Mouse (Mus musculus) left cerebral cortex, postnatal 25 days (tissue): ENCODE measurements at regions not wholly inside any gene's neighbourhood (a gene's known extent, or its start where the extent isn't known, plus 50 kb on each side); places are given as distances from the start of the nearest gene placed in this dataset.

ENCODE experiments used
- DNase-seq, 2 experiments: peaks; one replicate each; pipeline ENCODE4 v3.0.0; 2022; ENCODE audit warnings: low spot score in 2 of 2, mixed read lengths in 1 of 2
- intact Hi-C: fragments of 180-260 bp; cut with DNase I; formaldehyde crosslinking; loops from one replicate; pipeline ENCODE4 v1.15.1; 2025

DNA sequence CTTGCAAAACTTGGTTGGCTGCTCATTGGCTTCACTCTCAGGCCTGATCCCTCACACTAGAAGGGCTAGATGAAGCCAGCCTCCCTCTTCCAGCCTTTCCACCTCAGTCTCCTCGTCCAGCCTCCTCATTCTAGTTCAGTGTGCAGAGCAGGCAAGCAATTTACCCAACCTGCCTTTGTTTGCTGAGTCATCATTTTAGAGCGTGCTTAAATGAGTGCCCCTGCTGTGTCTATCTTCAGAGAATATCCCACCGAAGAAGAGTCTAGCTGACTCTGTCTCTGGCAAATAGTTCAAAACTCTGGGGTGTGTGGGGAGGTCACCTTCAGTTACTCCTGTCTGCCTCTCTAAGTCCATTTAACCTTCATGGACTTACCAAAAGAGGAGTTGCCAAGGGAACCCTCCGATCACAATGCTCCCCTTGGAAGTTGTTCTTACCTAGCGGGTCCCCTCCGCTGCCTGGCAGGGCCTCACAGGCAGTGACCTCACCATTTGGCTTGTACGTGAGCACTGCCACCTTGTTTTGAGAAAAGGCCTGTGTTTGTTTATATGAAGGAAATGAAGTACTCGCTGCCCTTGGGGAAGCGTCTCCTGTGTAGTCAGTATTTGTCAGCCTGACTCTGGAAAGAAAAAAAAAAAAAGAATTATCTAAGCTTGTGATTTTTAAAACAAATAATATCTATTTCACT, 175.2 kb upstream of the Irx3 start:
- no peak for DNase-seq
- intact Hi-C loops, result no loop called here

DNA sequence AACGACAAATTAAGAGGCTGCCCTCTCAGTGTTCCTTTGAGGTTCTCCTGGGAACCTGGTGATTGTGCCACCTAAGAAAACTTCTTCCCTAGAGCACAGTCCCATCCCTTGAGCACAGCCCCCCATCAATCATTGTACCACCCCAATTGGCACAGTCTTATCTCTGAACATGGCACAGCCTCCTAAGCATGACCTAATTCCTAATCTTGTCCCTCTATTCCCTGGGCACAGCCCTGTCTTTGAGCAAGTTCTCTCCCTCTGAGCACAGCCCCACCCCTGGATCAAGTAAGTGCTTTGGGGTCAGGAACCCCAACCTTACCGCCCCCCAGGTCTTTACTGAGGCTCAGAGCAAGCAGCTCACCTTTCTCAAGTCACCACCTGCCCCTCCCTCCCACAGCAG, 173.6 kb upstream of the Irx3 start:
- intact Hi-C loops, result no loop called here
- no peak for DNase-seq

DNA sequence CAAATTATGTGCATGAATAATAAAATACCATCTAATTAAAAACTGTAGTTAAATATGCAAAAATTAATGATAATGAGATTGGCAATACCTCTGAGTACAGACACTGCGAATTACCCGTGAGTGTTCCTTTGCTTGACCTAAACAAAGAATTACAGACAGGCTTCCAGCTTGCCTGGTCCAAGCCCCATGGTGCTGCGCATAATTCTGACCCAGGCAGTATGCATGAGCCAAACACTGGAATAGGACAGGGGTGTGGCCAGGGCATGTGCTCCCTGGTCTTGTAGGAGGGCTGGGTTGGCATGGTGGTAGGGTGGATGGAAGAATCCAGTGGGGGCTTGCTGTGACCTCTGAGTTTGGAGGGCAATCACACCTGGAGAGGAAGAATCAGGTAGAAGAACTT, 172.8 kb upstream of the Irx3 start:
- intact Hi-C loops, result no loop called here

DNA sequence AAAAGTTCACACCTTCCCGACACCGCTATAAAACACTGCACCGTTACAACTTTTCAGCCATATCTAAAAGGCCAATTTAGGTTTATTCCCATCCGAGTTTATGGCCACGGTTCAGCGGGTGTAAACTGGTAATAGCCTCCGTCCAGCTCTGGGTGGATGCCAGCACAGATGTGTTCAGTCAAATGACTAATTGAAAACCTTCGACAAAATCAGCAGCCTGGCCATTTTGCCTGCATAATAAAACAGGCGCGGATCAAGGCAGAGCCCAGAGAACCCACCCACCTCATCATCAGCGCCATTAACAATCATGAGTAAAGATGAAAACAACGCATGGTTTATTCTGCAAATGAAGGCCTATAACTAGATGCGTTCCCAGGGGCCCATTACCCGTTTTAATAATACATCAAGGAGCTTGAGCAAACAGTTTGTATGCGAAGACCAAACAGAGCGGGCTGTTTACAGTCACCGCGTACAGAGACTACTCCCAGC, 172.1 kb upstream of the Irx3 start:
- intact Hi-C loops, result no loop called here
- DNase-seq, result no peak

More for the DNA sequence above, 172.8 kb upstream of the Irx3 start:
- DNase-seq, result no peak

DNA sequence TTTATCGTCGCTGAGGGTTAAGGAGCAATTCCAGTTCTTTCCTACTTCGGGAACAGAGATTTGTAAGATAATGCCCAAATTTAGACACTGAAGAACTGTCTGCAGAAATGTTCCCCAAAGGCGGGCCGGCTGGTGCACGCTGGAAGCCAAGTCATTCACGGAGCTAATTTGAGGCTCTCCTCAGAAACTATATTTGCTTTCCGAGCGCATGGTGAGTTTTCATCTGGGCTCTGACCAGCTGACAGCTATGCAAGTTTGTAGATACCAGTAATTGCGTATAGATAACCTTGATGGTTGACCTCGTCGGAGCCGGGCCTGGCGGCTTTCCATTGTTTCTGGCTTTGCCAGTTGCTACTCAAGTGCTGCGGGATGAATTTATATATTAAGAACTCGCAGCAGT, 165.5 kb upstream of the Irx3 start:
- peak; percentile 17 to 69 for DNase-seq
- intact Hi-C loops, result loop anchor here (5.0 kb wide), 1 partner anchor 160 kb away; no protein-coding TSS in a partner anchor

DNA sequence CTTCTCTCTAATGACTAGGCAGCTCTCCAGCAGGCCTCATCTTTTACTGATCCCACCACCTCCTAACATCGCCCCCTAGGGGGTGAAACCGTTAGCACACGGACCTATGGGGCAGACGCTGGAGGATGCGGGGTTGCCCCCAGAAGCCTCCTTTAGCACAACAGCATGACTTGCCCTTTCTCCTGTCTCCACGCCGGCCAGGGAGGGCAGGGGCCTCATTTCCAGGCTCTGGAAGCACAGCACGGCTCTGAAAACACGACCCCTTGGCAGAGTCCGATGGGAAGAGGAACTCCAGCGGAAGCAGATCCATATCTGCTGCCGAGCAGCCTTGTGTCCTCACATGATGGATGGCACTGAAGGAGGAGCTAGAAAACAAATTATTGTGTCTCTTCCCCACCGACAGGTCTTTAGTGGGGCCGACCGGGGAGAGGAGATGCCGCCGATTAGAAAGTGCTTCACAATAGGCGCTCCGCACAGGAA, 165.1 kb upstream of the Irx3 start:
- peak in 1 of 2 experiments; percentile 6 for DNase-seq
- intact Hi-C loops, result loop anchor here (5.0 kb wide), 1 partner anchor 160 kb away; no protein-coding TSS in a partner anchor

DNA sequence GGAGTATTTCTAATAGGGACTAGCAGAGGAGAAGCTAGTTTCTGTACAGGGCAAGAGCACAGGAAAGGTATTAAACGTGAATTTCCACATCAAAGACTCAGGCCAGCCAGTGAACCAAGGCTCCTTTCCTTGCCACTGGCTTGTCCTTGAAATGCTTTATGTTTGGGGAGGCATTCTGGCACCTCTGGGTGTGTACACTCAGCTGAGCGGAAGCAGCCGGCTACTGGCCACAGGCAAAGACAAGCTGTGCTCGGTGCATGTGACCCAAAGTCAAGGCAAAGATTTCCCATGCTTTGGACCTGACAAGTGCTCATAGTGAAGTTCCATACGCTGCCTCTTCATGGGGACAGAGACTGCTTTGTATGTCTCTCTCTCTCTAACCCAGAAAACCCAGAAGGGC, 159.8 kb upstream of the Irx3 start:
- intact Hi-C loops, result no loop called here
- DNase-seq, result no peak

DNA sequence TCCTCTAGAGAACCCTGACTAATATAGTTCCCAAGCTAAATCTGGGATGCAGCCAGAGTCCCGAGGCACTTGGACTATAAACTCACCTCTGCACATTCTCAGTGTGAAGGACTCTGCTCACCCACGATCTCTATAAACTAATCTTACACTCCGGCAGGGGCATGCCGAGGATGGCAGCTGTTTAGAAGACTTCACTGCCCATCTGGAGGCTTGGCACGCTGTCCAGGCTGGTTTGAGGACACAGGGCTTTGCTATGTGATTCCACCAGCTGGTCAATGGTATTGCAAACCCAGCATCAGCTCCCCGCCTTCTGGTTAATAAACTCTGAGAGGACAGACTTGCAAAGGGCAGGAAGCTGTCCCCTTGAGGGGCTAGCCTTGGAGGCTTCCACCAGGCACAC, 153.3 kb upstream of the Irx3 start:
- peak in 1 of 2 experiments; percentile 4 for DNase-seq
- intact Hi-C loops, result no loop called here

DNA sequence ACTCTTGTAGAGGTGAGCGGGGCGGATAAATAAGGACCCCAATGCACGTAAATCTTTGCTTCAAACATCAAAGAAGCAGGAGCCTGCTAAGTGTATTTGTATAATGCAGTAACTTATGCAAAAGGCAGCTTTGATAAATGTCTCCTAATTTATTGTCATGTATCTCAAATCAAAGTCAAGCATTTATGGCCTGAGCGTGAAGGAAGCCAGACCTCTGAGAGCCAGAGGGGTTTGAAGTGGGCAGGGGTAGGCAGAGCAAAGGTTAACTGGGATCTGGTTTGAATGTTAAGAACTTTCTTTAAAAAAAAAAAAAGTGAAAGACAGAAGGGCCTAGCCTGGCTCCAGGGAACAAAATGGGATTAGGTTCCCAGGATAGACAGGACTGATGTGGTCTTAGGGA, 151.1 kb upstream of the Irx3 start:
- DNase-seq, result no peak
- intact Hi-C loops, result no loop called here

DNA sequence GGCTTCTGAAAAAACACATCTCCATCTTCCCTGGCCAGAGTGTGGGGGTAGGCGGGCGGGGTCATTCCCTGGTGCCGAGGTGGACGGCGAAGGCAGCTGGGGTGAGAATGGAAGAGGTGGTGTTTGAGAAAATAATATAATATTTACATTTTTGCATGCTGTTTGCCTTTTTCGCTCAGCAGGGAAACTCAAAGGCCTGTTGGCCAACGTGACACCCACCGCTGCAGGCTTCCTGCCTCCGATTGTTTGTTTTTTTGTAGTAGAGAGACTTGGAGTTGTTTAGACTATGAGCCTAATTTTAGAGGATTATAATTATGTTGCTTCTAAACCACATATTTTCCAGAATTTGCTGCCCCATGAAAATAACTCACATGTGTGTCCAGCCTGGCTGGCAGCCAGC, 147.2 kb upstream of the Irx3 start:
- intact Hi-C loops, result no loop called here
- DNase-seq, result no peak

DNA sequence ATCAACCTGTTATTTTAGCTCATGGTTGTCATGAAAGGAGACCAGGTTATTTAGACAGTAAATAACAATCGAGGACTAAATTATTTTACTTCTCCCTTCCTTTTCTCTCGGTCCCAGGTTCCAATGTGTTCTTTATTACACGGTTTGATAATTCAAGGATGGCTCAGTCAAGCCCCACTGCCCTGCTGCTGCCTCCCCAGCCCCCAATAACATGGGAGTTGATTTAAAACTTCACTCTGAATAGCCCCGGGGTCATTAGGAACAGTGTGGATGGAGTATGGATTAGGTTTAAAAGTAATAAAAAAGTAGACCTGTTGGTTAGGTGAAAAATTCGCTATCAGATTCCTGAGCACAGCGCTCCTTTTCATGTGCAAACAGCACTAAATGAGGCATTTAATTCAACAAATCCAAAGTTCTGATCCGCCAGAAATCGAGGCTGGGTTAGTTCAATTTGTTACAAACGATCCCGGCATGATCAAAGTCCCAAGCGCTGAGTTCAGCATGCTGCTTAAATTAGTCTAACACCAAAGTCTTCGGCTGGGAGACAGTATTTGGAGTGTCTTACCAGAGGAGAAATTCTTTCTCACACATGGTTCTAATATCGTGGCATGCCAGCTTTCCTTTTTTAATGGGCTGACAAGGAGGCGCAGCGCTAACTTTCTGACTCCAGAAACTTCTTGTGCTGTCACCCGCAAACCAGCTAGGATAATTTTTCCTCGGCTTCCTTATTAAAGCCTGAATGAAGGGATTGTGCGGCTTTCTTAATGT, 146.5 kb upstream of the Irx3 start:
- no peak for DNase-seq
- intact Hi-C loops, result no loop called here

DNA sequence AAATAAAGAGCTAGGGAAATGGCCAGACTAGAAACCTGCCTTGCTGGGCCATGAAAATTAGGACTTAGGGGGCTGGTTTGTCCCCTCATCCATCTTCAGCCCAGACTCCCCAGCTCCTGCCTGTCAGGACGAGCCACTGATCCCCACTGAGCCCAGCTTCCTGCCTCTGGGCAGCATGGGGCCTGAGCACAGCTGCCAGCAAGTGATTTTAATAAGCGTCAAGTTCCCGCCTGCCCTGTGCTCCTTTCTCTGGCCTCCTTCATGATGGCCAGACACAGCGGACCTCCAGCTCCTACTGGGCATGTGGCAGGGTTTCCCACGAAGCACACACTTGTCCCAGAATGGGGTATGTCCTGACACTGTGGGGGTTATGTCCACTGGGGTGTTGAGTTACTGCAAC, 139.1 kb upstream of the Irx3 start:
- DNase-seq, result no peak
- intact Hi-C loops, result no loop called here

DNA sequence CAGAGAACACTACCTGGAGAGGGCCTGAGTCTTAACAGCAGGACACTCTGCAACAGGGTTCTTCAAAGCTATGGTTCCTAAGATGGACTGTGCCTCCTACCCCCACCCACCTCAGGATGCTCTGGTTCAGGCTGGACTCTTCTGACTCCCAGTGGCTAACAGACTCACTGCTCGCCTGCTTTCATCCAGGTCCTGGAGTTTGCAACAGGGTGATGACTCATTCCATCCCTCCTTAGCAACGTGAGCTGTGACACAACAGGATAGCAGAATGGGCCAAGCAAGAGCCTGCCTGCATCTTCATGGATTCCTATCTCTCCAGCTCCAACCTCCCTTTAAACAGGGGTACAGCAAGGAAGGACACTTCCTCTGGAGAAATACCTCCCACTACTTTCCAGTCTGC, 135.4 kb upstream of the Irx3 start:
- peak in 1 of 2 experiments; percentile 9 for DNase-seq
- intact Hi-C loops, result no loop called here

DNA sequence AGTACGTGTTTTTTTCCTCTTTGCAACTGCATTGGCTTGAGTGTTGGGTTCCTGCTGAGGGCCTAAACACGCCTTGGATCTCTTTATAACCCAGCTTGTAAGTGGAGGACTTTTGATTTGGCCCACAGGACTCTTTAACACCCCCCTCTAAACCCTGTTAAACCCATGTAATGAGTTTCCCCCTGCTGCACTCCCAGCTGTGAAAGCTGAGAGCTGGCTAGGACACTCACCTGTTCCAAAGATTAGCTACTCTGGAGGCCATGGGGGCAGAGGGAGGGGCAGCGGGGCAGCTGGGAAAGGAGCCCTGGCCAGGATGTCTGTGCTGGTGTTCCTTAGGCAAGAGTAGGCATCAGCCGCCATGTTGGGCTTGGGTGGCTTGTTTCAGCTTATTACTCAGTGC, 128.7 kb upstream of the Irx3 start:
- intact Hi-C loops, result no loop called here
- no peak for DNase-seq

DNA sequence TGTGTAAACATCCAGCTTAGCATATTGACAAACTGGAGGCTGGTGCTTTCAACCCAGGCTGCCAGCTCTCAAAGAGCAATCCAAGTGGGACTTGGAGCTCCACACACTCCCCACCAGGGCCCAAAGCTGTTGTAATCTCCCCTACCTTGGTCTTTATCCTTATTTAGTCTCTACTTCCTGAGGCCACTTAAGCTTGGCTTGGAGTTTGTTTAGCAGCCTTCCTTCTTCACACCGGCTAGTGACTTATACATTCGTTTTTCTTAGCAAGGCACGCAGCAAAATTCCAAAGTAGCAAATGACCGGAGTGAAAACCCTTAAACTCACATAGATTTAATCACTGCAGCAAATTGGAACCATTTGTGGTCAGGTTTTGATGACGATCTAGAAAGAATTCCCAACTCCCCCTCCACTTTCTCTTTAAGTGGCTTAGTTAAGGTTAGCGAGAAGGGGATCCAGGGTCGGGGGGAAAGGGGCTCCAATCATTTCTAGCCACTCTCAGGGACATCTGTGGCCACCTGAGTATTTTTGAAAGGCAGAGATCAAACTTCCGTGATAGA, 124.2 kb upstream of the Irx3 start:
- intact Hi-C loops, result no loop called here
- no peak for DNase-seq

DNA sequence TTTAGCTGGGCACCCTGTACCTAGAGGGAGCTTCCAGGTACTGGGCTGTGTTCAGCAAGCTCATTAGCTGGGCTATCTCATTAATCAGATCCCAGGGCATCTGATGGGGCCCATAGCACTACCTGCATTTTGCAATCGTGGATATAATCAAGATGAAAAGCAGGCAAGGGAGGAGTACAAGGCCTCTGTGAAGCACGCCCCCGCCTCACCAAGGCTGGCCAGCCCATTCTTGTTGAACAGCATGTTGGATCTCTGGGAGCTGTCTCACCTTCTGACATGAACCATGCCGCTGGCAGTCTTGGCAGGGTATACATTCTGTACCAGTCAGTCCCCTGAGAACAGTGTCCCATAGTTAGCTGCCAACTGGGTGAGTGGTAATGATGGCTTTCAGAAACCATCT, 122.3 kb upstream of the Irx3 start:
- intact Hi-C loops, result no loop called here
- no peak for DNase-seq

DNA sequence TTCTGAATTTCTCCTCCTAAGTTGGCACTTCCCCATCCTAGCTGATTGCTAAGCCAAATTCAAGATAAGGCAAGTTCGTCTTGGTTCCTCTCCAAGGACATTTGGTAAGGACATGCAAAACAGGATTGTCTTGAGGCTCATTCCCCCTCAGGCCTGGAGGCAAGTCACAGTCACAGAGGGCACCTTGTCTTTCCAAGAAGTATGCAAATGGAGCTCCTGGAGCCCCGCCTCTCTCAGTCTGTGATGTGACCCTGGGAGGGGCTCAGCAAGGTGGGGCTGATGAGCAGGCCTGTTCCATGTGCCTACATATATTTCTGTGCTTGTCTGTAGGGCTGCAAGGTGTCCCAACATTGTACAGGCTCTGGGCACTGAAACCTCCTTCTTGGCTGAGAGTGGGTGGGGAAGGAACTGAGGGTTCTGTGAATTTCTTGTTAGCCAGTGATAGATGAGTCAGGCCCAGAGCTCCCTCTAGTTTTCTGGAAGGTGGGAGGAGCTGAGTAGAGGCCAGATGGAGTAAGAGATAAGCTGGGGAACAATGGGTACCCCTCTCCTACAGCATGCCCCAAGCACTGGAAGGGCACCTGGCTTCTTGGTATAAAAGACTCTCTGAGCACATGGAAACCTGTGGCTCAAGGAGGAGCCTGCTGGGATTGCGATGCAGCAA, 120.5 kb upstream of the Irx3 start:
- peak in 1 of 2 experiments; percentile 69 for DNase-seq
- intact Hi-C loops, result no loop called here

DNA sequence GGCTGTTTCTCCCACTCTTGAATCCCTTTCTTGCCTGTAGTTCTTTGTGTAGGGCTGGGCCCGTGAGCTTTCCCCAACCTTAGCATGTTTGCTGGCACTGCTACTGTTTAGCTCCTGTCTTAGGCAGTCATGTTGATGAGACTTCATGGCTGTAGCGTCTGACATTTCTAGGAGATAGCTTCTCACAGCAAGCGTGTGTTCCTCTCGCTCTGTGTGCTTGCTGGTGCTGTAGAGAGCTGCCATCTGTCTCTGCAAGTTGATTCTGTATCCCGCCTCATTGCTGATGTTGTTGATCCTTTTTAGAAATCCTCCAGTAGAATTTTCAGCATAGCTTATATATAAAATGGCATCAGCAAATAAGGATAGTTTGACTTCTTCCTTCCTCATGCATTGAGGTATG, 116.0 kb upstream of the Irx3 start:
- intact Hi-C loops, result no loop called here
- peak in 1 of 2 experiments; percentile 51 for DNase-seq

DNA sequence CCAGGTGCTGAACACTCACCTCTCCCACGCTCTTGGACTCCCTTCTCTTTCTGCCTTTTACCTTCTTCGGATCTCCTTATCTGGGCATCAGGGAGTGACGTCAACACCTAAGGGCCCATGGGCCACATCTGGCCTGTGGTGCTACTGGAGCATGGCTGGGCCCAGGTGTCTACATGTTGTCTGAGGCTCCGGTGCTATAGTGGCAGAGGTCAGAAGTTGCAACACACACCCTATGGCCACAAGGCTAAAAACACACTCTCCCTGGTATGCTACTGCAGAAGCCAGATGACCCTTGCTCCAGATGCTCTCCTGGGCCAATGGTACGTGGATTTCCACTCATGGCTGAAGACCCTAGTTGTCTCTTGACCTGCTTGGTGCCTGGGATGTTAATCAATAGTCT, 112.1 kb upstream of the Irx3 start:
- no peak for DNase-seq
- intact Hi-C loops, result no loop called here

DNA sequence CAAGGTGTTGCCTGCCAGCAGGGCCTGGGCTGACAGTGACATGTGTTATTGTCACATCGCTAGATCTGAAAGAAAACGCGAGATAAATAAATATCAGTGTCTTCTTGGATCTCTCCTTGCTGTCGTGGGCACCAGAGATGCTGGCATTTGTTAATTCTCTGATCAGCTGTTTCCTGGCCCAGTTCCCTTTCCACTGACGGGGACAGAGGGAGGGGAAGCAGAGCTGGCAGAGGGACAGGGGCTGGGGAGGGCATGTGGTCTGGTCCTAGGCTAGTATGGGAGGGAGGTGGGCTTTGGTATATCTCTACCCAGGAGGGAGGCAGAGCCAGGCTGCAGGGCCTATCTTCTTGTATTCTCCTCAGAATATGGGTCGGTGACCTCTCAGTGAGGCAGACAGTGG, 111.3 kb upstream of the Irx3 start:
- intact Hi-C loops, result no loop called here
- no peak for DNase-seq
